Mouse (Mus musculus): ENCODE data around the gene Unc5c.

Unc5c gene

DNA sequence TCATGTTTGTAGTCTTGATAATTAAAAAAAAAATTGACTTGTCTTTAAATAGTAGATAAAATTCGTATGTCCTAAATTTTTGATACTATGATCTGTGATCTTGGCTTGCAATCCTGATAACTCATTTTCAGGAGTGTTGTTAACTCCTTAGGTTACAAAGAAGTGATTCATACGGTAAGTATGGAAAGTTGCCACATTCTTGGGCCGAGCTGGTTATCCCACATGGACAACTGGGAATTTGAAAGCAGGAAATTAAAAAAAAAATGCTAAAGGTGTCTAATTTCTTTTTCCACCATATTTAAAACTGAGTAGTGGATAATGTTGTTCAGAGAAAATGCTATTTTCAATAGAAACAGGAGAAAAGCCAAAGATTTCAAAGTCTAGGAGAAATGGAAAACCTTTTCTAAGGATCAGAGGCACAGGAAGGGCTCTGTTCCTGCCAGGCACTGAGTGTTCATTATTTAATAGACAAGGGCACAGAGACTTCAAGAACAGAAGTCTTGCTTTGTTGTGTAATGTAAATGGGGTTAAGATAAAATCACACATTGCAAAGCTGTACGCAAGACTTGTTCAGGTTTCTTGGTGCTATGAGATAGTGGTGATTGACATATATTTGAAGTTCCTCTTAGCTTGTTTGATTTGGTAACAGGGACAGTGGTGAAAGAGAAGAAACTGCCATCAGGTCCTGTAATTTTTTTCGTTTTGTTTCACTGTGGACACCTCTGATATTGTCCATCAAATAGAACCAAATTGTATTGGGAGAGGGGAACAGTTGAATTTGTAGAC, 46.4 kb downstream of the Unc5c start:
- no peak for DNase-seq

DNA sequence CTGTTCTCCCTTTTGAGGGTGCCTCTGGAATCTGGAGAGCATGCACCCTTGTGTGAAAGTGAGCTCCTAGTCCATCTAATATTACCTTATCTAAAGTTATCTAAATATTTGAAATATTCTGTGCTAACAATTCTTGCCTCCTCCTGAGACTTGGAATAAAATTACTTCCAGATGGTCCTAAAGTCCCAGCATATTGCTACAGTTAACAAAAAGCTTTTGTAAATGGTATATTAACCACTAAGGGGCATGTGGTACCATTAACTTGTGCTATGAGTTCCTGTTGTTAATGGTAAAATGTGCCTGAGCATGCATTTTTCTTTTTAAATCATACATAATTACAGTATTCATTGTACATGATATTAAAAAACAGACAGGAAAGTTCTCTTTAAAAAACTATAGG, 63.7 kb downstream of the Unc5c start:
- no peak for DNase-seq

DNA sequence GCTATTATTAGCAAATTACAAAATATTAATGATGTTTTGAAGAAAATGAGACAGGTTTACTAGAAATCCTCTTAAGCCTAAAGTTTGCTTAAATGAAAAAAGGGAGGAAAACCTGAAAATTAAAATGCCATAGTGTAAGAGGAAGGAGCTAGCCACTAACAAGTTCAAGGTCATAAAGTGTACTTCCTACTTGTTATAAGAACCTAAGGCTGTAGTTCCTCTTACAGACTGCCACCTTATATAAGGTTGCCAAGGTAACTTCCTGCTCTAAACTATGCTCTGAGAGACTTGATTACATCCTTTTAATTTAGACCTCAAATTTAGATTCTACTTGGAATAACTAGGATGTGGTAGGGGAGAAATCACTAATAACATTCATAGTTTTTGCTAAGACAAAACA, 64.6 kb downstream of the Unc5c start:
- no peak for DNase-seq

DNA sequence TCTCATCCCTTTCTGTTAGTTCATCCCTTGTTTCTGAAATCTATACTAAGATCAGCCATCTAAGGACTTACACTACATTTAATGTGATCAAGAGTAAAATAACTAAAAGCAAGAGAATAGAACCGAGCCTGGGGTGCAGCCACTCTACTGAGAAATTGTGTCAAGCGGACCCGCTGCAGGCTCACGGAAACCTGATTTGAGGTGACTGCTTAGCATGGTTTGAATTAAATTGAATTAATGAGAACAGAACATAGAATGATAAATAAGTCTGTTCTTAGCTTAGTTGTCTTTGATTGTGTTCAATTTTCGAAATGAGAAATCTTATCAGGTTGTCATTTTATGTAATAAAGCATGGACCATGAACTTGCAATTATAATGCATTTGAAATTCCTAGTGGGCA, 68.8 kb downstream of the Unc5c start:
- no peak for DNase-seq

DNA sequence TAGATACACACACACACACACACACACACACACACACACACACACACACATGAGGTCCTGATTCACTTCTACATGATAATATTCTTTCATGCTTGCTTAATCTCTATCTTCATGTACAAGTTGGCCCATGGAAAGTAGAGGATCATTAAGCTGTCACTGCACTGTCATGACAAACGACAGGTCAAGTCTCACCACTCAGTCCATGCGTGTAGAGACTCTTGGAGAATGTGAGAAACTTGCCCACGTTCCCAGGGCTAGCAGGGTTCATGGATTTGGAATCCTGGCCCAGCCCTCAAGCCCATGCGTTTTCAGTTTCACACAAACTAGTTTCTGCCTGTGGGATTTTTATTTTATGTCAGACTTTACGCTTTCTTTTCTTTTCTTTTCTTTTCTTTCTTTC, 71.8 kb downstream of the Unc5c start:
- DNase-seq, result no peak

DNA sequence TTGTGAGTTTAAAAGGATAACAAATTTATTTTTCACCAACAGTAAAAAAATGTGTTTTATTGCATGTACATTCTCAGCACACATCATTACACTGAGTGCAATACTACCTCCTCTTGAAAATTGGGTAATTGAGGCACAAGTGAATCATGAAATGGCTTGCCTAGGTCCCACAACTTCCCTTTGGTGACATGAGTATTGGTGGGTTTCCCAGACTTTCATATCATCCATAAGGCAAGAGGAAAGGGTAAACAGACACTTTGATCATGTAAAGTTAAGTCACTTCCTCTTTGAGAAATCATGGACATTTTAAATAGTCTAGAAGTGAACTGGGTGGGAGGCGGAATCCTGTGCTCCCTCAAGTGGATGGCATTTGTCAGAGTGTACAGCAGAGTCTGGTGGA, 73.1 kb downstream of the Unc5c start:
- DNase-seq, result no peak

DNA sequence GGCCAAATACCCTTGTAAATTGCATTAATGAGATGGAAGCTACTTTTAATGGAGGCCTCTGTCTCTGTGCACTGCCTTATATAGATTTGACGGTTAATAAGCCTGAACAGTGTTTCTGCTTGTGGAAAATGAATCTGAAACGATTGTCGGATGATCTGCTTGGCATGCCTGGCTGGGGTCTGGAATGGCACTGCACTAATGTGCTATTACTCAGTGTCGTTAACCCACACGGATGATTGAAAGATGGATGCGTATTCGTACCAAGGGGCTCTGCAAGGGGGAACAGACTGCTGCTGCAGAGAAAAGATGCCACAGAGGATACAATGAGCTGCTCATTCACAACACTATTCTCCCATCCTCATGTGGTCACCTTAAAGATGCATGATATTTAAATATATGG, 75.7 kb downstream of the Unc5c start:
- DNase-seq, result no peak

DNA sequence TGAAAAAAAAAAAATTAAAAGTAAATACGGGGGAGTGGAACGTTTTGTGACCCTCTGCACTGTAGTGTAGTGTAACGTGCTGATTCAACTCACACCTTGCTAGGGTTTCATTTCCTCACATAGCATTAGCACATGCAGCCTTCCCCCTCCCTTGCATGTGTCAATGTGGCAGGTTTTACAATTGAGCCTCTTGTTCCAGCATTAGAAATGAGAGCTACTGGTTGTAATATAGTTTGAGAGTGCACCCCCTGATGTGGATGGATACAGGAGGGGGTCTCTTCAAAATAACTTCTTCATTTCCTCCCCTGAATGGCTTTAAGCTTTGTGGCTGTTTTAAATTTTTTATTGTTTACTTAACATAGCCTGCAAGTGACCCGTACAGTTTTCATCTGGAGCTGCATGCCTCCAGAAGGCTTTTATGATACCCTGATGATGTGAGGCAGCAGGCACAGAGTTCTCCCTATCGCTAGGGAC, 82.4 kb downstream of the Unc5c start:
- DNase-seq, result no peak

DNA sequence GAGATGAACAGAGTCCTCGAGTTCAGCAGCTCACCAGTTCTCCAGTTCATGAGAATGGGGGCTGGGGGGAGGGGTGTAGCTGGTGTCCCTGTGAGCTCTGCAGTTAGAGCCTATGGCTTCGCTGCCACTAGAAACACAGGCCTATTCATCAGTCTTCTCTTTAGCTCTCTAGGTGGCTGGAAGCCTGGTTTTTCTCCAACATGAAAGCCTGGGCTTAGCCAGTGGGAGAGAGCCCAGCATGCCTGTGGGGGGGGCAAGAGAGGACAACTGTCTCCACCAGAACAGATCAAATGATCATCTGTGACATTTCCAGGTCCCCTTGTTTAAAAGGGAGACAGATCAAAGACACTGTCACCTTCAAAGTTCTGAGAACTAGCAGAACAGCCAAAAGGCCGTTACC, 84.6 kb downstream of the Unc5c start:
- no peak for DNase-seq

DNA sequence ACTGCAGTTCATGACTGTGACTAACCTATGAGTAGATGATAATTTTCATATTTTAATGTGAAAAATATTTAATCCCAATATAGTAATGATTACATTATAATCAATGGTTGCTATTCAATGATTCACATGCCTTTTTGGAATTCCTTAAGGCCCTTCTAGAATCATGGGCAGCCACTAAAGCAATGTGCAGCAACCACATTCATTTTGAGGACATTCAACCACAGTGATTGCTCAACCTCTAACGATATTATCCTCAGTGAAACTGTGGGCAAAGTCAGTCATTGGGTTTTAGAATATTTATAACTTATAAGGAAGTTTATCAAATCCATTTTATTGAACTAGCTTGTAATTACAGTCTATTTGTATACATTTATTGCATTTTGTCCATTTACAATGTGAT, 87.9 kb downstream of the Unc5c start:
- DNase-seq, result no peak

DNA sequence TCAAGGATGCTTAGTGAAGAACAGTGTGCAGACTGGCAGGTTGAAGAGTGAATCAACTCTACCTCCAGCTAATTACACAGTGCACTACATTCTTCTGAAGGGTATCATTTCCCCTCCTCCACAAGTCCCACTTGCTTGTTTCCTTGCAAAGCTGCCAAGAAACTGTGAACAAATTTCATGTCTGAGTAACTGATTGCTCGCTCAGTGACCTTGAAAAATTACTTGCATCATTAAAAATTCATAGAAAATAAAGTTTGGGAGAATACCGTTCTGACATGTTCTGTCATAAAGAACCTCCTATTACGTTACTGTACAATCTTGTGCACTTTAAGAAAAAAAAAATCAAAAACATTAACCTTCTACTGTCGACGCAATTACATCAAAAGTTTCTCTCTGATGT, 92.1 kb downstream of the Unc5c start:
- DNase-seq, result no peak

DNA sequence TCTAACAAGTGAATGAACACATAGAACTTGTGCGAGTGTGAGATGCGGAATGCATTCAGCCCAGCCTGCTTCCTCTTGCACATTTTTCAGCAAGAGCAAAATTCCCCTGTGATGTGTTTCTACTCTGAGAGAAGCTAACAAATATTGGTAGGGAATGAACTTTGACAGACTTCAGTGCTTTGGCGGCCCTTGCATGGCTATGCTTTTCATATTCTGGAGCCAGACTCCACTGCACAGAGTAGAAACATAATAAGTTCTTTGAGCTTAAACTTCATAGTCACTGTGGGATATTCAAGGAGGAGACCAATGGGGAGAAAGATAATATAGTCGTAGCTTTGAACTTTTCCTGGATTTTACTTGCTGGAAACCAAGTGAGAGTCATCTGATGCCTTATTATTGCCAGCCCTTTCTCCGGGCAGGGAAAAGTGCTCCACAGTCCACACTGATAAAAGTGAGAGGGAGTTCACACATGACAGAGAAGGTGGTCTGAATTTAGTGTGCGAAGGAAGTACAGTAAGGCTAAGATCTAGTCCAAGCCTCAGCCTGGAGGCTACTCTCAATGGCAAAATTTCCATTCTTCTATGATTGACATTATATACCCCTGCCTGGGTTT, 110.2 kb downstream of the Unc5c start:
- DNase-seq, result no peak

DNA sequence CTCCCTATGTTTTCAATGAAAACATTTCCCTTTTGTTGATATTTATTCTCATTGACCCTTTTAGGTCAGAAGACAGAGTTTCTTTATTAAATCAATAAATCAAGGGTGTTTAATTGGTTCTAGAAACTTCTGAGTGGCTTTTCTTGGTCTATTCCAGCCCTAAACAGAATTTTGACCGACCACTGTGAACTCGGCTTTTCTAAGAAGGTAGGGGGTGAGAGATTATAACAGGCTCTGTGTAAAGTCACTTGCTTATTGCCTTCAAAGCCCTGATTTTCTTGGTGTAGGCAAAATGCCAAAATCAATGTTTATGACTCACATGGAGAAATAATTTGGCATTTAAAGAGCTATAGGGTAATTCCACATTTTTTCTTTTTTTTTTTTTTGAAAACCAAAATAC, 112.4 kb downstream of the Unc5c start:
- no peak for DNase-seq

DNA sequence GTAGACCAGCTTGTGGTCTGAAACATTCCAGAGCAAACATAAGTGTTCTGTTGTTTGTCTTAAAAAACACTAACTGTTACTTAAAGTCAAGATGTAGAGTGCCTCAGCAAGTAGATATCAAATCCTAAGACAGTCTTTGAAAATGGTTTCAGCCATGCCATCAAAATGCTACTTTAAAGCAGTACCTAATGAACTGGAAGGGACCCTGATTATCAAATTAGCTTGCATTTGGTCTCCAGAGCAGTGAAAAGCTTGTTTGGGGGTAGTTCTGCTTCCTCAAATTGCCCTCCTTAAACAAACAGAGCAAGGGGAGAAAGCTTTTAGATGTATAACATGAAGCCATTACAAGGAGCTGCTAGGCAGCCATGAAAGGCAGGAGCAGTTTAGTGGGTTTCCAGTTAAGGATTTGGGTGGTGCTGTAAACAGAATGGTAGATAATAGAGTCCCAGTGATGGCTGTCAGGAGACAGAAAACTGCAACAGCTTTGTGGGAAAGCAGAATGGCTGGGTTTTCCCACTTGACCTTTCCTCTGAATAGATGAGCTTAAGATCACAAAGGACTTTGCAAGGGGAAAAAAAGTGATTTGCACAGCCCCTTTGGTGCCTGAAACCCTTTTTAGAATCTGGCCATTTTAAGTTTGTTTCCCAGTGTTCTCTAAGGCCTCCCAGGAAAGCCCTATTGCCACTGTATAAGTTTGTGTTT, 116.3 kb downstream of the Unc5c start:
- no peak for DNase-seq

DNA sequence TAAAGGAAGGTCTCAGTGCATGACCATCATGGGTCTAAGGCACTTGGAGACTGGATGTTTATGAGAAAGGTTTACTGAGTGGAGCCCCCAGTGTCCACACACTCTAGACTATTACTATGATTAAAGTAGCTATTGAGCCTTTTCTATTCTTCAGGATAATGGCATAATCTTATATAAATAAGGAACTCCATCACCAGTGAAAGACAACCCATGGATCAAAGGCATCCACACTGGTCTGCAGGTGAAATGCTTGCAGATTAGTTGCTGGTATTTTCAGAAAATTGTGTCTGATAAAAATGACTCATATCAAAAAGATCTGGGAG, 116.8 kb downstream of the Unc5c start:
- DNase-seq, result no peak

DNA sequence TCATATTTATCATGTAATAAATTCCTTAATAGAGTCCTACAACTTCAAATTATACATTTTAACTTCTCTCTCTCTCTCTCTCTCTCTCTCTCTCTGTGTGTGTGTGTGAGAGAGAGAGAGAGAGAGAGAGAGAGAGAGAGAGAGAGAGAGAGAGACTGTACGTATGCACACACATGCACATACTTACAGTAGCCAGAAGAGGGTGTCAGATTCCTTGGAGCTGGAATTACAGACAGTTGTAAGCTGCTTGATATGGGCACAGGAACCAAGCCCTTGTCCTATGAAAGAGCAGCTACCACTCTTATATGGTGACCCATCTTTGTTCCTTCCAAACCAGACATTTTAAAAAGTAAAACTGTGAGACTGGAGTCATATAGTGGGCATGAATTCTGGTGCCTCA, 118.2 kb downstream of the Unc5c start:
- DNase-seq, result no peak

DNA sequence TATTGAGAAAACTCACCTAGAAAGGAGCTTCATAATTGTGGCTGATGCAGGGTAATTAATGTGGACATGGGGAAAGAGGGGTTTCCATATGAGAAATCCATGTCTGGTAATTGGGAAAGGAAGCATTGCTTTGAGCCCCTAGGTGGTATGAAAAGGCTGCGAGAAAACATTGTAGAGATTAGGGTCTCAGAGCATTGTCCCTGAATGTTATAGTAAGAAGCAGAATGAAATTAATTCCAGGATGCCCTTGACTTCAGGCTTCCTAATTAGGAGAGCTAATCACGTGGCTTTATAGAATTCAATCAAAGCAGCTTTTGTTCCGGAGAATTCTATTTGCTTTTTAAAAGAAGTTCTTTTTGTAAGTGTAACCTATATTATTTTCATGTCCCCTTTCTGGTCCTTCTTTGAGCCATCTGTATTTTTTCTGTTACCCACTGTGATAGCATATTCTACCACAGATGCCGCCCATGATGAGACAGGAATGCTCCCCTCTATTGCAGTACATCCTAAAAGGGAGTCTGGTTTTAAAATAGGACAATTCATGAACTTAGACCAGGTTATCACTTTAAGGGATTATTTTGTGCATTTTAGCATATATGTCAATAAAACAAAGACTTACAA, 124.5 kb downstream of the Unc5c start:
- DNase-seq, result no peak

DNA sequence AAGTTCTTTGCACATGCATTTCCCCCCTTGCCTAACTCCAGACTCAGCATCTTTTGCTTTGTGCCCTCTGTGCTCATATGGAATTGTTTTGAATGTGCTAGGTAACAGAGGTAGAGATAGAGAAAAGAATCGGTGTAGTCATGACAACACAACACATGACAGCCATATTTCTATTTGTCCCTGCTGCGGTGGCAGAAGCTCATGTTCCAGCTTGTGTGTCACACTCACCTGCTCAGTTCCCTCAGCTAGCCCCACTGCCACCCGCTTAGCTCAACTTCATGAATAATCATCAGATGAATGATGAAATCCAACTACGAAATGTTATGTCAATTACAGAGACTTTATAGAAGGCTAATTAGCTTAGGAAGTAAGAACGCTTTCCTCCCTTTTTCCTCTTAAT, 128.2 kb downstream of the Unc5c start:
- DNase-seq, result no peak

DNA sequence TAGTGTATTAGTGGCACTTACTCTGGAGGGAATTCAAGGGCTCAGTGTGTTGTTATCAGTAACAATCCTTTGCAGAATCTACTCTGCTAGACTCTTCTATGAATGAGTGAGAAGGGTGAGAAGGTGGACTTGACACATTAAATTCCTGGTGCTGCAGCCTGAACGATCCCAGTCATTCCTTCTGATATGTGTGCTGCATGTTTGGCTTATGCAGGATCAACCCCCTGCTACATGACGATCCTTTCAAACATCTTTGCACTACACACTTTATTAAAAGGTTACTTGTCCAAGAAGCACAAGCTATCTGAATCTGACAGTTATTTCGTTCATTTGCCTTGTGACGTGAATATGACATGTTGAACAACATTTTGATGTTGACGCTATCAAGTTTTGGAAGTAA, 129.1 kb downstream of the Unc5c start:
- no peak for DNase-seq

DNA sequence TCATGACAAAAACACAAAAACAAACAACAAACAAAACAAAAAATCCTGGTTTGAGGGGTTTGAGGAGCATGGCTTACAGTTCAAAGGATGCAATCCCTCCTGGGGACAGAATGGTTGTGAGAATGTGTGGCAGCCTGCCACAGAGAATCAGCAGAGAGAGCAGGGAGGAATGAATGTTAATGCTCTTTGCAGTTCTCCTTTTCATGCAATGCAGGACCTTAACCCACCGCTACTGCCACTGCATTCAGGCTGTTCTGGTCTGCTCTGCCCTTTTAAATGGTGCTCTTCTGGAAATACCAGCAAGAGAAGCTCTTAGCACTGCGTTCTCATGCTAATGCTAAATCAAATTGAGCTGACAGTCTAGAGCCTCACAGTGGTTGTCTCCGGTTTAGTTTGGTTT, 130.1 kb downstream of the Unc5c start:
- no peak for DNase-seq

DNA sequence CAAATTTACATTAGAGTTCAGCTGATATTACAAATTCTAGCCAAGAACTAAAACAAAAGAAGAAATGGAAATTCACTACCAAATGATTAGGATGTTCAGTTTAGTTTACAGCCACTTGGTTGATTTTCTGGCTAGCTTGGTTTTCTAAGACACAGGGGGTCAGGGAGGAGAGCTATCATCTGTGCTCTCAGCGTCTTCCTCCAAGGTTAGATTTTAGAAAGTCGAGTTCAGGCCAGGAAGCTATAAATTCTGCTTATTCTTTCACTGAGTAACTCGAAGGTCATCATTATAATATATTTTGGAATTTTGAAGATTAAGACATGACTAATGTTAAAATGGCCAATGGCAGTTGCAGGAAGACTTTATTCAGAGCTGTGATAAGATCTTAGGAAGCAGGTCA, 131.4 kb downstream of the Unc5c start:
- DNase-seq, result no peak

DNA sequence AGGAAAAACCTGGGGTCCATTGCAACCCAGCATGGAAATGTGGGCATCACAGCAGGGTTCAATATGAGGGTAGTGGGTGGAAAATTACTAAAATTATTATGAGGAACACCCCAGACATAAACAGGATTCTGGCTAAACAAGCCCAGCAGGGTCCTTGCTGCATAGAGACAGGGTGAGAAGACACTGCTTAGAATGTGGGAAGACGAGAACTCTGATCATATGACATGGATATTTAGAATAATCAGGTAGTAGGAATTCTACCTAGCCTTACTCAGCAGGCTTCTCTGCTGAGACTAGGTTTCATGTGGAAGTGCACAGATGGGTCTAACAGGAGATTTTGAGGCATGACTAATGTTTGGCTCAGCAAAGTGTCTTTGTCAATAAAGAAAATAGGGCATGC, 131.9 kb downstream of the Unc5c start:
- DNase-seq, result no peak

DNA sequence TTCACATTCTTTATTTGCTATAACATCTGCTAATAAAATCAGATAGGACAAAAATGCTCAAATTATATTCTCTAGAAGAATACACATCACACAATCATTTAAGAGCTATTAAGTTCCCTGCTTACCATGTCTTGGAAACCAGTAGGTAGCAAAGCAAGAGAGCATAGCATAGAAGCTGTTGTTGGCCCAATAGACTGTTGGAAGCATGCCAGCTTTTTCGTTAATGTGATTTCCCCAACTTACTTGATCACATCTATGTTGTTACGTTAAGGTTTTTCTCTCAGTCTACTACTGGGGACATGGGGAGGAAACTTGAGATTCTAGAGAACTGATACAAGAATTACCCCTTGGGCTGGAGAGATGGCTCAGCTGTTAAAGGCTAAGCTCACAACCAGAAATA, 133.0 kb downstream of the Unc5c start:
- no peak for DNase-seq

DNA sequence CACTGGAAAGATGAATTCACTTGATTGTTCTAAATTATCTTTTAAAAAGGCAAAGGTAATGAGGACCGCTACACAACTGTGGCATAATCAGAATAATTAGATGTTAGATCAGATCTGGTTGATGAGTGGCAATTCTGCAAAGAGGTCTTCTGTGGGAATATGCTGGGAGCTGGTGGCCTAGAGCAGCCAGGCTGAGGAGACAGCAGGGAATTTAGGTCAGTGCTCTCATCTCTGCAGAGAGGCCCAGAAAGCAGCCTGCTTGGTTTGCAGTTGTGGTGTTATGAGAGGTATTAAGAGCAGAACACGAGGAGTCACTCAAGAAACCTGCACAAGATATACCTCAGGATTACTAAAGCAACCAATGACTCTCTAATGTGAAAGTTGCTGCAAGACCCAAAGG, 133.9 kb downstream of the Unc5c start:
- no peak for DNase-seq

Measured in kidney, adult 18-20 months (tissue).